Mouse (Mus musculus) liver, adult (tissue): ENCODE results near the gene Dnah8.
"Not testable (repeated sequence)": the region's sequence is repeated elsewhere in the genome, so short reads cannot be mapped to it uniquely, and the experiment has no call there.

Experiments
- GATA4 ChIP-seq: IDR thresholded peaks from 2 replicates; pipeline ENCODE4 v1.6.1; 2014; ENCODE audit warnings: mild to moderate bottlenecking, low read length; ENCODE audit not compliant: insufficient replicate concordance

Gene Dnah8

DNA sequence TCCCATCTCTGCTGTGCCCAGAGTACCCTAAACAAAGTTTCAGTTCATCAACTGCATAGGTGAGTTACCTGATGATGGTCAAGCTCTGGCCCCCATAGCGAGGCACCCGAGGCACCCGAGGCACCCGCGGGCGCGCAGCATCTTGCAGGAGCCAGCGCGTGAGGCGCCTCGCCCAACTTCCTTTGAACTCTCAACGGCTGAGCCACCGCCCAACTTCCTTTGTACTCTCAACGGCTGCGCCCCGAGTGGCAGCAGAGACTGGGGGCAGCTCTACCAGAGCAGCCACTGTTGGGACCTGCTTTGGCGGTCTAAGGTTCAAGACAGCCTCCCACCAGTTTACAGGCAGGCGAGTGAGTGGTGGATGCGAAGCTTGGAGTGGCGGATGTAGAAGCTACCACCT lies at the start of gene Dnah8:
Gene Dnah8 (plus strand): TSS at position 223 of the 400 bp plus-strand sequence.
- TF ChIP-seq GATA4, result not testable (repeated sequence)

DNA sequence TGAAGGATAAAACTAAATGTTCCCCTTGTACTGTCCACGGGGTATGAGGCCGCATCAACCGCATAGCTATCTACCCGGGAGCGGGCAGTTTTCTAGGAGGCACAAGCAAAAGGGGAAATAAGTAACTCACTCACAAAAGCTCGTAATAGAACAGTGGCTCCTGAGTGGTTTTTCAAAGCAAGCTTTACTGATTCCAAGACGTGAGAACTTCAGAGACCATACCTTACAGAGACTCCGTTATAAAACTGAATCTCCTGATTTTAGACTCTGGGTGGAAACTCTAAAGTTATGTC lies 49.4 kb upstream of the Dnah8 start:
- no peak for TF ChIP-seq GATA4

DNA sequence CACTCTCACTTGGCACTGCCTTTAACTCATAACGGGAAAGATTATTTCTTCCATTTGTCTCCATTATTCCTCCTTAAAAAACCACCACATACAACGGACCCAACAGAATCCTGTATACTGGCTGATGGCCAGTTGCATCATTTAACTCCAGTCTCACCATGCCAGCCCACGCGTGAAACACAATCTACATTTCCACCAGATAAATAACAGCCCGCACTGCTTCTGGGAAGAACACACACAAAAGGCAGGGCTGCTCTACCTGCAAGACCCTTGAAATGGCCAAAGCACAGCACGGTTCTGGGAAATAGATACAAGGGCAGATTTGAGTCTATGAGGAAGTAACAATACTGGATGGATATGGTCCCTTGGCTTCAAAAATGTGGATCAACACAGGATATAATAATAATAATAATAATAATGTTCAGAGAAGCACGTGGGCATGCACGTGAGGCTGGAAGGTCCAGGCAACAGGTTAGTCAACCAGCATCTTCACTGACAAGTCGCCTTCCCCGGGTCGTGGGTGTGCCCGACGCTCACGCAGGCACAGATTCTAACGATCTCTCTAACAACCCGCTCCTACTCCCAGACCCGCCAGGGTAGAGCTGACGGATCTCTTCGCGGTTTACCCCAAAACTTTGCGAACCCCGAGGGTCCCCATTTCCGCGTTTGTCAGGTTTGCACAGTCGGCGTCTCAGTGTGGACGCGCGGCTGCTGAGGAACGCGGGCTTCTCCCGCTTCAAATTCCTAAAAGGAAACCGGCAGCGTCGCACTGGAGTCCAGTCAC lies 48.8 kb upstream of the Dnah8 start:
- no peak for TF ChIP-seq GATA4

DNA sequence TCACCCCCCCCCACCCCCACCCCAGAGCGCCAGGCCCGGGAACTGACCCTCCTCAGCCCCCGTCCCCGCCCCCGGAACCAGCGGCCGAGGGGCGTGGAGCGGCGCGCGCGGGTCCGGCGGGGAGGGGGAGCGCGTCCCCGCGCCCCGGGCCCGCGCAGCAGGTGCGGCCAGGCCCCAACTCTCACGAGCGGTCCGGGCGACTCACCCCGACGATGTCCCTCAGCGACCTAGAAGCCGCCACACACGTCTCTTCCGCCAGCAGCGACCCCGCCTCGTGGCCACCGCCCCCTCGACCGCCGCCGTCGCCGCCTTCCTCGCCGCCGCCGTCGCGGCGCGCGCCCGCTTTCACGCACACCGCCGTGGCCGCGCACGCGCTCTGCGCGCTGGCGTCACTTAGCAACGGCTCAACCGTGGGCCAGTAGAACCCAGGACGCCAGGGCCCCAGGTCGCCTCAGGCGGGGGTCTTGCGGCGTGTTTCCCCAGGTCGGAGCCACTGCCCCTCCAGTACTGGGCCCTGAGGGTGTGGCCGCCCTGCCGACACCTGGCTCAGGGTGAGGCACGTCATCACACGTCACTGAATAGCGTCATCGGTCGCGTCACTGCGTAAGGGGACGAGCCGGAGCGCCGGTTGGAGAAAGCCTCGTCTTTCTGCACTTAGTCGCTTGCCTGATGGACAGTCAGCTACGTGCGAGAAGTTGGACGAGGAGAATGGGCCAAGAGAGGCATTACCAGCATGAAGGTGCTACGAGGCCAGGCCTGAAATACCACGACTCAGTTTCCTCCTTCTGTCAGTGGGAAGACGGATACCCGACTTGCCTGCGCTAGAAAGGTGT lies 48.0 kb upstream of the Dnah8 start, which contains the start of gene Btbd9:
Gene Btbd9 (minus strand): TSS at position 548 of the 833 bp plus-strand sequence.
- no peak for TF ChIP-seq GATA4

- no peak for TF ChIP-seq GATA4
These were observed 47.2 kb upstream of the Dnah8 start for GRCm38 (mm10) chr17:30576946-30577345.

DNA sequence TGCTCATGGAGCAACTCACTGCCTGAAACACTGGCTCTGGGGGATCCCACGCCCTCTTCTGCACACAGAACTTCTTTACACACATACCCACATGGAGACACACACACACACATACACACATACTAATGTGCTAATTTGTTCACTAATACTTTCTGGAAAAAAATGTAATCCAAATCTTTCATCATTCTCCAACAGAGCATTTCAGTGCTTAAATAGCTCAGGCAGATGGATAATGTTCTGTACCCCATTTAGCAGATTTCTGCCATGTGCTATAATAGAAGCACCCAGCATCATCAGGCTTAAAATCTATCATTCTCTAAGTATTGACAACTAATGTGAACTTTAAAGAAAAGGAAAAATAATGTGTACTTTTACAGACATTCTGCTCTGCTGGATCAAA lies 43.4 kb upstream of the Dnah8 start:
- TF ChIP-seq GATA4, result no peak

- TF ChIP-seq GATA4, result no peak
These were observed 43.0 kb upstream of the Dnah8 start for GRCm38 (mm10) chr17:30581201-30581600.

GRCm38 (mm10) chr17:30582313-30582712 lies 41.8 kb upstream of the Dnah8 start:
- no peak for TF ChIP-seq GATA4

GRCm38 (mm10) chr17:30583258-30584001 lies 40.7 kb upstream of the Dnah8 start:
- no peak for TF ChIP-seq GATA4

DNA sequence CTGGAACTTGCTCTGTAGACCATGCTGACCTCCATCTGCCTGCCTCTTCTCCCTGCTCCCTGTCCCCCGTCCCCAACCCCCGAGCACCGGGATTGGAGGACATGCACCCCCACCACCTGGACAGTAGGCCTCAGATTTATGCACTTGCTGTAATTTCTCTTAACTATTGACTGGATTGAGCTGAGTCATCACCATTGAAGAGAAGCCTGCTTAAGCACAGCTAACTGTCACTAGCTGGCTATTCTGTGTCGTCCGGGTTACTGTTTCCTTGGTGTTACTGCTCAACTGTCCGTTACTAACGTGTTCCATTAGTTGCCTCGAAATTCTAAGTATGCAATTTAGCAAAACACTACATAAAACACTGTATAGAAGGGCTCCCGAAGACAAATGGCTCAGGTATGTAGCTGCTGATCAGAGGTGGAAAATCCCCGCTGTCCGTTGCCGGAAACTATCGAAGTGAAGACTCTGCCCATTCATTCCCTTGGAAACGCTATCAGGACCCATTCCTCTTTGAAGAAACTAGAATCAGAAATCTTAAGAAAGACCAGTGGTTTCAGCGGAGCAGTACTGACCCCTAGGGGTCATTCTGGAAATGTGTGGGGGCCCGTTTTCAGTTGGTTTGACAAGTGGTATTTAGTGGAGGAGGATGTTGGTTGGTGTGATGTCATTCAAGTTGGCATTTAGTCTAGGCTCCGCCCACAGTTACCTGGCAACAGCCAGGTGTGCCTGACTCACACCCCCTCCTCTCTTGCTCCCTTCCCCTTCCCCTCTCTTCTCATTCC lies 33.5 kb upstream of the Dnah8 start:
- TF ChIP-seq GATA4, result no peak

DNA sequence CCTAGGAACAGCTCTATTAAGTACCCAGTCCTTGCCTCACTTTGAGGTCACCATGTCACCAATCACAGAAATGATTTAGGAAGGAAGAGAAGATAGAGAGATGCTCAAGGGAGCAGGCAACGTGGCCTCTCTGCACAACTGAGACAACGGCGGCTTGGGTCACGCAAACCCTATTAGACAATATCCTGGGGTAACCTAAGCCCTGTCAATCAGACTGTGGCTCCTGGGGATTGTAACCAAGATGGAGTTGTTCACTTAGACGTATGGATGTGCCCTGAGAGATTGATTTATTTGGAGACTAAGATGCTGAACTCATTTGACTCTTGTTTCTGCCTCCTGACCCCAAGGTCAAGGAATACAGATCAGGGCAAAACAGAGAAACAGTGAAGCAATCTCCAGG lies 29.7 kb upstream of the Dnah8 start:
- no peak for TF ChIP-seq GATA4

GRCm38 (mm10) chr17:30594846-30595245 lies 29.3 kb upstream of the Dnah8 start:
- TF ChIP-seq GATA4, result no peak

GRCm38 (mm10) chr17:30597786-30598185 lies 26.4 kb upstream of the Dnah8 start:
- no peak for TF ChIP-seq GATA4

DNA sequence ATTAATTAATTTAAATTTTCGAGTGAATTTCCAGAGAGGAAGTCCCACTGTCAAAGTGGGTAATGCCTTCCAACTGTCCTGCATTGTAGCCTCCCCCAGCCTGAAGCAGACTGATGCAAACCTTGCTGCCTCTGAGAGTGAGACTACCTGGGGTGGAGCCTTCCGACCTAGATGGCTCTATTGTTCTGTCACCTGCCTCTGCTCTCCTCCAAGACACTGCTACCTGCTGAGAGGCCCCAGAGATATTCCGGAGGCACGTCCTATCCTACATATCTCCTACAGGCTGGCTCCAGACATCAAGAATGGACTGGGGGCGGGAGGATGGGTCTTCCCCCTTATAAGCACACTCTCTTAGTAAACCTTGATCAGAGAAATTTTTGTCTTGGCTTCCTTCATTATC lies 25.9 kb upstream of the Dnah8 start:
- no peak for TF ChIP-seq GATA4

DNA sequence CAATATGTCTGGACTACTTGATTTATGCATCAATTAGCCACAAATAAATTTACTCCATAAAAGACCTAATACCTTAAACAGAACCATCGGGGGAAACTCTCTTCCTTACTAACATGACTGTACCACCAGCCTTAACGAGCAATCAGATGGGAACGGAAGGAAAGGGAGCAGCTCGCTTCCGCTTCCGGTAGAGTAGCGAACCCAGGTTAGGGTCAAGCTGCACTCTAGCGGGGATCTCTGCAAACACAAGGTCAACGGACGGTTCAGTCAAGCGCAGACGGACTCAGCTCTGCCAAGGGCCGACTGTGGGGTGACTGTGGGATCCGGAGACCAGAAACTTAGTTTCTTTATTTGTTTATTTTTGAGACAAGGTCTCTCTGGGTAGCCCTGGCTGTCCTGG lies 22.0 kb upstream of the Dnah8 start:
- peak; percentile 72; the same call in 1 of the 2 replicates for TF ChIP-seq GATA4
